Mouse (Mus musculus): ENCODE data around the gene Zfp710. TPM values are rescaled to one million over a fixed set of nuclear protein-coding genes. Genes with fewer than 3 reads are reported as not detected.

The Zfp710 gene
- polyA plus RNA-seq, 1 experiment from 2014 or later = 18.5 TPM

DNA sequence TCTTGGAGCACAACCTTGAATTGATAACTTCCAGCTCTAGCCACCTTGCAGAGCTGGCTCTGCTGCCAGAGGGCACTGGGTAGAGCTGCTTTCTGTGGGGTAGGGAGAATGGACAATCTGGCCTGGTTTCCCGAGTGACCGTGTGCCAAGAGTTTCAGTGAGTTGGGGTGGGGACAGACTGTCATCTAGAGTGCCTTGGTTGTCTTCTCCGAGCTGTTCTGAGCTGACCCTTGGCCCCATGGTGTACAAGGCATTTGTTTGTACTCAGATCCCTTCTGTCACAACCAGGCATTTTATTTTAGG lies 3.8 kb downstream of the Zfp710 start:
- ATAC-seq (ENCODE audit: insufficient number of reproducible peaks, insufficient read depth, low FRiP score, low TSS enrichment, low read depth) = no peak
- H3K4me1 ChIP-seq (replicated peaks) = peaks cover 54% of the 10 kb centered on the region

DNA sequence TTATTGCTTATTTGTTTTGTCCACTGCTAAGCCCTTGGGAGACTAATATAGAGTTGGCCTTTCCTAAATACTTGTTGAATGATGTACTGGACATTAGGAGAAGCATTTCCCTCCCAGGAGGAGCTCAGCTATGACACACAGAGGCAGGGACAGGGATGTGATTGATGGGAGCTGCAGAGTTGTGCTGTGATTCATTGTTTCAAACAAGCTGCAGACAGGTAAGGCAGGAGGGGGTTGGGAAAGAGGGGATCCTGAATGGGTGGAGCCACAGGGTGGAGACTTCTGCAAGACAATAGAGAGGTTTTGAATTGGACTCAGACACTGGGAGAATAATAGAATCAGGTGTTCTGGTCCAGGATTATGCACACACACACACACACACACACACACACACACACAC lies 5.4 kb downstream of the Zfp710 start:
- peaks cover 59% of the 10 kb centered on the region for H3K4me1 ChIP-seq (replicated peaks)

More for the DNA sequence above, 3.8 kb downstream of the Zfp710 start:
- Histone ChIP-seq H3K36me3 (no peaks in the 10 kb centered on the region), H3K27ac (no peak overlapping the region), H3K27me3 (no peaks in the 10 kb centered on the region), H3K9me3 (no peaks in the 10 kb centered on the region), H3K4me3 (replicated peaks) (peak overlapping the region; percentile 83), H3K4me2 (peak overlapping the region; percentile 92), H3K9ac (replicated peaks) (0 out of 2 replicates have a peak overlapping the region, but pooled peaks have one; percentile 40)
- 50% methylated on average over 3 of the region's 3 CpGs for WGBS

DNA sequence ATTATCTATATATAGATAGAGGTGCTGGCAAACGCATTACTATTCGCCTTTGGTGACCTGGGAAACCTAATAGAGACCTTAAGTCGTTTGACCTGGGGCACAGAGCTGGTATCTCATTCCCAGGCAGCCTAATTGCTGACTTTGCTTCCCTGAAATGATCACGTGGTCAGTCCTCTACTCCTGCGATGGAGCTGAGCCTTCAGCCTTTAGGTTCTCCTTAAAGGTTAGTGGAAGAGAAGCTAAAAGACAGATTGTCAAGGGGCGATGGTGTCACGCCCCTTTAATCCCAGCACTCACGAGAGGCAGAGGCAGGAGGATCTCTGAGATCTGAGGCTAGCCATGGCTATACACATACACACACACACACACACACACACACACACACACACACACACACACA lies 5.9 kb downstream of the Zfp710 start:
- peaks cover 62% of the 10 kb centered on the region for H3K4me1 ChIP-seq (replicated peaks)
- H3K27ac ChIP-seq = no peak overlapping the region
- H3K9me3 ChIP-seq = no peaks in the 10 kb centered on the region
- ATAC-seq (ENCODE audit: insufficient number of reproducible peaks, insufficient read depth, low FRiP score, low TSS enrichment, low read depth) = no peak
- H3K9ac ChIP-seq (replicated peaks) = no peak overlapping the region
- 89% methylated on average over 8 of the region's 8 CpGs for WGBS
- no peak overlapping the region for H3K4me3 ChIP-seq (replicated peaks)
- no peak overlapping the region for H3K4me2 ChIP-seq
- no peaks in the 10 kb centered on the region for H3K36me3 ChIP-seq
- H3K27me3 ChIP-seq = no peaks in the 10 kb centered on the region

More for the DNA sequence above, 5.4 kb downstream of the Zfp710 start:
- H3K4me2 ChIP-seq = no peak overlapping the region
- no peak overlapping the region for H3K4me3 ChIP-seq (replicated peaks)
- H3K9me3 ChIP-seq = no peaks in the 10 kb centered on the region
- H3K27me3 ChIP-seq = no peaks in the 10 kb centered on the region
- no peaks in the 10 kb centered on the region for H3K36me3 ChIP-seq
- H3K27ac ChIP-seq = no peak overlapping the region
- H3K9ac ChIP-seq (replicated peaks) = no peak overlapping the region
- no peak for ATAC-seq (ENCODE audit: insufficient number of reproducible peaks, insufficient read depth, low FRiP score, low TSS enrichment, low read depth)

DNA sequence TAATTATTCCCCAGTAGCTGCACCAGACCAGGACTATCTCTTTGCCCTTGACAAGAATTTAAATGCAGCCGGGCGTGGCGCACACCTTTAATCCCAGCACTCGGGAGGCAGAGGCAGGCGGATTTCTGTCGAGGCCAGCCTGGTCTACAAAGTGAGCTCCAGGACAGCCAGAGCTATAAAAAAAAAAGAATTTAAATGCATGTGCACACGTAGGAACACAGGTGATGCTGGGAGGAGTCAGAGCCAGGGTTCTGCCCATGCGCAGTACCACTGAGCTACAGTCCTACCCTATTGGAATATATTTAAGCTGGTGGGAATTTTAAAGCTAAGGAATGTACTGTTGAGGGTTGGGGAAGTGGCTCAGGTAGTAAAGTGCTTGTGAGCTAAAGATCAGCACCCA lies 6.4 kb downstream of the Zfp710 start:
- Histone ChIP-seq H3K36me3 (no peaks in the 10 kb centered on the region), H3K4me3 (replicated peaks) (no peak overlapping the region), H3K4me1 (replicated peaks) (peaks cover 67% of the 10 kb centered on the region), H3K27ac (no peak overlapping the region), H3K9me3 (no peaks in the 10 kb centered on the region), H3K9ac (replicated peaks) (no peak overlapping the region), H3K27me3 (no peaks in the 10 kb centered on the region), H3K4me2 (peak overlapping the region; percentile 22; the same call in 1 of the 2 replicates)
- no peak for ATAC-seq (ENCODE audit: insufficient number of reproducible peaks, insufficient read depth, low FRiP score, low TSS enrichment, low read depth)
- 93% methylated on average over 8 of the region's 8 CpGs for WGBS

DNA sequence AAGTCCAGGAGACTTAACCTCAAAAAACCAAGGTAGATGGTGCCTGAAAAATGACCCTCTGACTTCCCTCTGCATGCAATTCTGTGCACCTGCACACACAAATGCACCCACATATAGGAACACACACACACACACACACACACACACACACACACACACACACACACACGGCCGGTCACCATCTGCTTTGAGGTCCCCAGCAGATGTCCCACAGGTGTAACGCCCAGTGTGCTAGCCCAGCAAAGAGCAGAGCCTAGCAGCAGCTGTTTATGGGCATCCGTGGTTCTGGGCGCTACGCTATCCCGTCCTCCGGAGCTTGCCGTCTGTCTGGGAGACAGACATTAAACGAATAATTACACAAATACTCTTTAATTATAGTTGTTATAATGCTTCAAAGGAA lies 6.9 kb downstream of the Zfp710 start:
- H3K9me3 ChIP-seq = no peaks in the 10 kb centered on the region
- peaks cover 72% of the 10 kb centered on the region for H3K4me1 ChIP-seq (replicated peaks)
- no peaks in the 10 kb centered on the region for H3K36me3 ChIP-seq
- 21% methylated on average over 10 of the region's 10 CpGs for WGBS
- no peak overlapping the region for H3K4me3 ChIP-seq (replicated peaks)
- H3K27ac ChIP-seq = no peak overlapping the region
- peak overlapping the region; percentile 22 for H3K4me2 ChIP-seq
- no peaks in the 10 kb centered on the region for H3K27me3 ChIP-seq
- no peak overlapping the region for H3K9ac ChIP-seq (replicated peaks)
- ATAC-seq (ENCODE audit: insufficient number of reproducible peaks, insufficient read depth, low FRiP score, low TSS enrichment, low read depth) = no peak

DNA sequence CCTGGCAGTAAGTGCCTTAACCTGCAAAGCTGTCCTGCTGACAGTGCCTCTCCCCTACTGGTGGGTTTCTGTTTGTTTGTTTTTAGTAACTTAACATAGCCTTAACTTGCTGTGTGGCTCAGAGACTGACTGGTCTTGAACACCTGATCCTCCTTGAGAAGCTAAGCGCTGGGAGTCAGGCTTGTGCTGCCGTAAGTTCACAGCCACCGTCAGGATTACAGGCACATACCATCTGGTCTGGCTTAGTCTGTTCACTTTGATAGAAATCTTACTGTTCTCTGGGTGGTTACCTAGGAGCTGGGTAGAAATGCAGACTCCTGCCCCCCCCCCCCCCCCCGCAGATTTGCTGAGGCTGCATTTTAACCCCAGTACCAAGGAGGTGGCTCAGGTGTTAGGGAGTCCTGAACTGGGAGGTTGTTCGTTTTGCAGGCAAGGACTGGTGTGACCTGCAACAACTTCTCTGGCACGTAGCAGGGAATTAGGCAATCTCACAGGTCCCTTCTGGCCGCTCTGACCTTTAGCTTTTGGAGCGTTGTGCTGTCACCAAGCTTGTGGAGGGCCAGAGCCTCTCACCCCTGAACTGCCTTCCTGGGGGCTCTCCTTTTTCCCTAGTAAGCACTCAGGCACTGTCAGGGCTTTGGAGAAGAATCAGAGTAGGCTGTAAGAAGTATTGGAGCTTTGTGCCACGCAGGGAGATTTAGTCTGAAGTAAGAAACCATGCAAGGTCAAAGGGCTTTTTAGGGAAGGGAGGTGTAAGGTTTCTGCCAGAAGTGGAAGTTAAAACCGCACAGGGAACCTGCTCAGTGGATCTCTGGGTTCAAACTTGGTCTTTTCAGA lies 7.8 kb downstream of the Zfp710 start:
- H3K27me3 ChIP-seq = no peaks in the 10 kb centered on the region
- H3K36me3 ChIP-seq = no peaks in the 10 kb centered on the region
- peaks cover 73% of the 10 kb centered on the region for H3K4me1 ChIP-seq (replicated peaks)
- H3K4me2 ChIP-seq = 0 out of 2 replicates have a peak overlapping the region, but pooled peaks have one; percentile 6
- H3K27ac ChIP-seq = peak overlapping the region; percentile 53; the same call in 1 of the 2 replicates
- no peak overlapping the region for H3K4me3 ChIP-seq (replicated peaks)
- no peak overlapping the region for H3K9ac ChIP-seq (replicated peaks)
- no peaks in the 10 kb centered on the region for H3K9me3 ChIP-seq
- WGBS = 34% methylated on average over 9 of the region's 10 CpGs
- ATAC-seq (ENCODE audit: insufficient number of reproducible peaks, insufficient read depth, low FRiP score, low TSS enrichment, low read depth) = no peak

DNA sequence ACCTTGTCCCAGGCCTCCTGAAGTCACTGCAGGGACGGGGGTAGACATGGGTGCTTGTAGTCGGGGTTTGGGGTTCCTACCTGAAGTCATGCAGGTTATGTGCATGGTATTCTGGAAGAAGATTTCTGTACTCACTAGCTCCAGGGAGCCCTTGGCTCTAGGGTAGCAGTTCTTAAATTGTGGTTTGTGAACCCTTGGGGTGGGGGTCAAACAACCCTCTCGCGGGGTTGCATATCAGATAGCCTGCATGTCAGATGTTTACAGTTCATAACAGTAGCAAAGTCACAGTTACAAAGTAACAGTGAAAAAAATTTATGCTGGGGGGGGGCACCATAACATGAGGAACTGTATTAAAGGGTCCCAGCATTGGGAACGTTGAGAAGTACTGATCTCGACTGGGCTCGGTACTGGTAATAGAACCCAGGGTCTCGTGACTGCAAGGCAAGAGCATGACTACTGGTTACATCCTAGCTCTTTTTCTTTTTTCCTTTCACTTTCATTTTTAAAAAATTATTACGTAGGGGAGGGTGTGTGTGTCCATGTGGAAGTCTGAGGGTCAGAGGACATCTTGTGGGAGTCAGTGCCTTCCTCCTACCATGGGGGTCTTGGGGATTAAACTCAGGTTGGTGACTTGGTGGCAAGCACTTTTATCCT lies 8.6 kb downstream of the Zfp710 start:
- Histone ChIP-seq H3K9ac (replicated peaks) (no peak overlapping the region), H3K27me3 (no peaks in the 10 kb centered on the region), H3K4me2 (no peak overlapping the region), H3K36me3 (no peaks in the 10 kb centered on the region), H3K9me3 (no peaks in the 10 kb centered on the region), H3K4me3 (replicated peaks) (no peak overlapping the region), H3K27ac (no peak overlapping the region), H3K4me1 (replicated peaks) (peaks cover 67% of the 10 kb centered on the region)
- WGBS = 78% methylated on average over 9 of the region's 9 CpGs
- ATAC-seq (ENCODE audit: insufficient number of reproducible peaks, insufficient read depth, low FRiP score, low TSS enrichment, low read depth) = no peak

DNA sequence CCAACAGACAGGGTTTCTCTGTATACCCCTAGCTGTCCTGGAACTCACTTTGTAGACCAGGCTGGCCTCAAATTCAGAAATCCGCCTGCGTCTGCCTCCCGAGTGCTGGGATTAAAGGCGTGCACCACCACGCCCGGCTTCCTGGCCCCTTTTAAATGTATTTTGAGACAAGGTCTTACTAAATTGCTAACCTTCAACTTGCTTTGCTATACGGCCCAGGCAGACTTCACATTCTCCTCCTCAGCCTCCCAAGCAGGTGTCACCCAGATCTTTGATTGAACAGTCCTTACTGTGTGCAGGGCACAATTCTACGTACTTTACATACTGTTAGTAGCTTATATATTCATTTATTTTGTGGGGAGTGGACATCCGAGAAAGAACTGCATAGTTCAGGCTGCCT lies 9.2 kb downstream of the Zfp710 start:
- Histone ChIP-seq H3K36me3 (no peaks in the 10 kb centered on the region), H3K4me2 (no peak overlapping the region), H3K4me1 (replicated peaks) (peaks cover 61% of the 10 kb centered on the region), H3K9me3 (no peaks in the 10 kb centered on the region), H3K27me3 (no peaks in the 10 kb centered on the region), H3K9ac (replicated peaks) (no peak overlapping the region), H3K27ac (no peak overlapping the region), H3K4me3 (replicated peaks) (no peak overlapping the region)
- ATAC-seq (ENCODE audit: insufficient number of reproducible peaks, insufficient read depth, low FRiP score, low TSS enrichment, low read depth) = no peak
- 77% methylated on average over 9 of the region's 9 CpGs for WGBS

DNA sequence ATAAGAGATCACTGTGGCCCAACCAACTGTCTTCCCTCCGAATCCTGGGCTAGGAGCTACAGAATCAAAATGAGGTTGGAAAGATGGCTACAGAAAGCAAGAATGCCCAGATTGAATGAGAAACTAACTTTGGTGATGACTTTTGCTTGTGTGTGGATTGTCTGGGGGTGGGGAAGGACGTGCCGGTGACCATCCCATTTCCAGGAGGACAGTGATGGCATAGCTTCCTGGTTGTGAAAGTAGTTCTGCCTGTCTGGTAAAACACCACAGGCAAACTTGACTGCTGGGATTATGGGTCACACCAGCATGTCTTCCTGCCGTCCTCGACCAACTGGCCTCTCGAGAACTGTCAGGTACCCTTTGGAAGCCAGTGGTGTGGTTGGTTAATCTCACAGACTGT lies 10.5 kb downstream of the Zfp710 start:
- no peak overlapping the region for H3K9ac ChIP-seq (replicated peaks)
- no peaks in the 10 kb centered on the region for H3K27me3 ChIP-seq
- no peaks in the 10 kb centered on the region for H3K36me3 ChIP-seq
- H3K4me2 ChIP-seq = no peak overlapping the region
- H3K27ac ChIP-seq = peak overlapping the region; percentile 67; the same call in 1 of the 2 replicates
- no peak for ATAC-seq (ENCODE audit: insufficient number of reproducible peaks, insufficient read depth, low FRiP score, low TSS enrichment, low read depth)
- H3K9me3 ChIP-seq = no peaks in the 10 kb centered on the region
- 58% methylated on average over 6 of the region's 6 CpGs for WGBS
- no peak overlapping the region for H3K4me3 ChIP-seq (replicated peaks)
- peaks cover 55% of the 10 kb centered on the region for H3K4me1 ChIP-seq (replicated peaks)

DNA sequence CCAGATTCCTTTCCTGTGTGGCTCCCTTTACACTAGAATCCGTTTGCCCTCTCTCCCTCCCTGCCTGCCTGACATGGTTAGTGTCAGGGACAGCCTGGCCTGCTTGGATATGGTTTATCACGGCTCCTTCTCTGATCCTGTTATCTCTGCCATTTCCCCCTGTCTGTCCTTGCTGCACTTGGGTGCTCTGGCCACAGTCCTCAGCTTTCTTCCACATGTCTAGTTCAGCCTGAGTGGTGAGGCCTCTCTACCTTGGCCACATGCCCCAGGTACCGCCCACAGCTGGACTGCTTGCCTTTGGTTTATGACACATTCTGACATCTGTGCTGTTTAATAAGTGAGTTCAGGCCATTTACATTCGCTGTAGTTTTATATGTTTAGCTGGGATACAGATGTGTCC lies 11.1 kb downstream of the Zfp710 start:
- H3K4me1 ChIP-seq (replicated peaks) = peaks cover 55% of the 10 kb centered on the region
- H3K9me3 ChIP-seq = no peaks in the 10 kb centered on the region
- peak; percentile 7; the same call in 1 of the 2 replicates for ATAC-seq (ENCODE audit: insufficient number of reproducible peaks, insufficient read depth, low FRiP score, low TSS enrichment, low read depth)

DNA sequence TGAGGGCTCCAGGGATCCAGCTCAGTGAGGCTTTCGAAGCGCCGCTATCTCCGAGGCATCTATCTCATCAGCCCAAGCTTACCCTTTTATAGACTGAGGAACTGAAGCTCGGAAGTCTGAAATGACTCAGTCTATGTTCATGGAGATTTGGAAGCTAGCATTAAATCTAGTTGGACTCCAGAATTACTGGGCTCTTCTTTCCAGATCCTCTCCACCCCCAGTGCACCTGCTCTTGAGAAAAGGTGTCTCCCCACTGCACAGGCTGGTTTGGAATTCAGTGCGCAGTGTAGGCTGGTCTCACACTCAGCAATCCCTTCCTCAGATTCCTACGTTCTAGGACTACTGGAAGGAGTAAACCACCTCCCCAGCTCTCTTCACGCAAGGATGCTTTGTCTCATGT lies 15.1 kb downstream of the Zfp710 start:
- Histone ChIP-seq H3K27me3 (no peaks in the 10 kb centered on the region), H3K4me1 (replicated peaks) (peaks cover 19% of the 10 kb centered on the region), H3K36me3 (0 out of 2 replicates have a peak, but pooled peaks cover 9% of the 10 kb centered on the region), H3K4me3 (replicated peaks) (no peak overlapping the region), H3K4me2 (no peak overlapping the region), H3K9ac (replicated peaks) (no peak overlapping the region), H3K9me3 (no peaks in the 10 kb centered on the region), H3K27ac (no peak overlapping the region)
- ATAC-seq (ENCODE audit: insufficient number of reproducible peaks, insufficient read depth, low FRiP score, low TSS enrichment, low read depth) = no peak
- WGBS = 95% methylated on average over 8 of the region's 8 CpGs

More for the DNA sequence above, 11.1 kb downstream of the Zfp710 start:
- 0 out of 2 replicates have a peak, but pooled peaks cover 3% of the 10 kb centered on the region for H3K36me3 ChIP-seq
- 23% methylated on average over 4 of the region's 4 CpGs for WGBS
- H3K9ac ChIP-seq (replicated peaks) = no peak overlapping the region
- H3K27me3 ChIP-seq = no peaks in the 10 kb centered on the region
- H3K4me3 ChIP-seq (replicated peaks) = no peak overlapping the region
- H3K4me2 ChIP-seq = no peak overlapping the region
- peak overlapping the region; percentile 67 for H3K27ac ChIP-seq

All from limb, embryonic 12.5 days (tissue).